Mouse (Mus musculus) layer of hippocampus, postnatal 25 days (tissue): ENCODE measurements around the gene Rab42. TPM values are rescaled to one million over a fixed set of nuclear protein-coding genes. Genes with fewer than 3 reads are reported as not detected.

Experiments
- DNase-seq, 2 experiments: peaks; one replicate each; pipeline ENCODE4 v3.0.0; 2022; ENCODE audit warnings: mixed read lengths in 2 of 2, low spot score in 1 of 2; ENCODE audit errors: extremely low spot score in 1 of 2
- total RNA-seq, 2 experiments: library from RNA; stranded (reverse); gene quantifications; 2 replicates each; pipeline ENCODE4 v1.2.3; 2021

The Rab42 gene
- total RNA-seq, 2 experiments from 2014 or later: 1.7 TPM

GRCm38 (mm10) chr4:132274156-132274862, 28.9 kb downstream of the Rab42 start, which contains the start of gene Taf12:
Taf12 (plus strand) TSS chr4:132274375.
- peak; percentile 78 to 84 for DNase-seq

- DNase-seq: no peak
Measured at GRCm38 (mm10) chr4:132273166-132273565, 30.0 kb downstream of the Rab42 start.

- peak; percentile 63 to 72 for DNase-seq
Measured at GRCm38 (mm10) chr4:132269740-132270560, 33.2 kb downstream of the Rab42 start.

- DNase-seq: no peak
Measured at GRCm38 (mm10) chr4:132268871-132269739, 34.1 kb downstream of the Rab42 start.

- DNase-seq: no peak
Measured at GRCm38 (mm10) chr4:132266835-132267349, 36.3 kb downstream of the Rab42 start.

GRCm38 (mm10) chr4:132263313-132263712, 39.9 kb downstream of the Rab42 start:
- no peak for DNase-seq

GRCm38 (mm10) chr4:132262358-132262616, 40.9 kb downstream of the Rab42 start:
- no peak for DNase-seq

GRCm38 (mm10) chr4:132261514-132262357, 41.4 kb downstream of the Rab42 start, which contains the start of gene Gmeb1:
Gmeb1 (minus strand) TSS chr4:132261602.
- peak; percentile 58 to 65 for DNase-seq

- peak; percentile 11 to 20 for DNase-seq
Measured at GRCm38 (mm10) chr4:132260404-132261379, 42.5 kb downstream of the Rab42 start.

- no peak for DNase-seq
Measured at GRCm38 (mm10) chr4:132259248-132259647, 43.9 kb downstream of the Rab42 start.

- DNase-seq: no peak
Measured at GRCm38 (mm10) chr4:132256384-132256783, 46.8 kb downstream of the Rab42 start.

GRCm38 (mm10) chr4:132254986-132255385, 48.2 kb downstream of the Rab42 start:
- no peak for DNase-seq

GRCm38 (mm10) chr4:132253622-132254021, 49.6 kb downstream of the Rab42 start:
- DNase-seq: no peak

- DNase-seq: no peak
Measured at GRCm38 (mm10) chr4:132253128-132253527, 50.1 kb downstream of the Rab42 start.
